Mouse (Mus musculus): Measurements from ENCODE around the gene Dcst1. TPM values are rescaled to one million over a fixed set of nuclear protein-coding genes. Genes with fewer than 3 reads are reported as not detected.

The Dcst1 gene
- polyA plus RNA-seq, 2 experiments from 2014 or later: 0.59 to 1.1 TPM

DNA sequence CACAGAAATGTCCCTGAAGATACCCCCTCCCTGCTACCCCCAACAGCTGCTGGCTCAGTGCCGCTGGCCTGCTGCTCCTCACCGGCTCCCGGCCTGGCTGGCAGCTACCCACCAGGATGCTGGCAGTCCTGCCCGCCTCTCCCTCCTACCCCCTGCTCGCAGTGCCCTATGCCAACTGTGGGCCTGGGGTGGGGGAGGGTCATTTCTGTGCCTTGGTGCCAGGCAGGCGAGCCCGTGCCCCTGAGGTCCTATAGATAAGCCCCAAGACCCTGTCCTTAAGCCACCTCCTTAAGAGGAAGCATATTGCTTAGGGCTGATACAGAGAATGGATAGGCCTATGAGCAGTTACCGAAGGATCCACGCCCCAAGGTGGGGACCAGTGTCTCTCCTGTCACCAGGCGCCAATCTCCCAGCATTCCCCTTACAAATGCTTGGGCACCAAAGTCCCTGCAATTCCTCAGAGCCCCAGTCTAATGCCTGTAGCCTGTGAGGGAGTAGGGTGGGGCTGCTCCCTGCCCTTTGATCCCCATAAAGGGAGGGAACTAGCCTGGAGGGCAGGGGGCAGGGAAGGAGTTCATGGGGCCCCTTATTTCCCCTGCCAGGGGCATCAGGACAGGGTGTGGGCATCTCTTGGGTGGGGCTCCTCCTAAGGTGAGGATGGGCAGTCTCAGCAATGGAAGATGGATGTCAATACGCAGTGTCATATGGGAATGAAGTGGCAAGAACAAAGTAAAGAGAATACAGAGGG is 23.3 kb upstream of the Dcst1 start:
- no peak for ATAC-seq

DNA sequence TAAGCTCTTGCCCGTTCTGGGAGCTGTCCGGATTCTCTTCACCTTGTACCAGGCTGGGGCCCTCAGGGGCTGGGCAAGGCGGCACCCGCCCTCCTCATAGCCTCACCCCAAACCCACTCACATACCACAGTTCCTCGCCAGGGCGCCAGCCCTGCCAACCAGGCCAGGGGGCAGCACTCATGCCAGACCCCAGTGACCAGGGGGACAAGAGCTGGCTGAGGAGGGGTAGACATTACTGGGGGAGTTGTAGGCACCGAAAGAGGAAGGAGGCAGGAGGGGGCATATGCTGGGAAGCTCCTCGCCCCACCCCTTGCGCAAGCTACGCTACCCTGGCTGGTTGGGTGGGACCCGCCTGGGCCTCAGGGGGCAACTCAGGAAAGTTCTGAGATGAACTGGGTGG is 22.6 kb upstream of the Dcst1 start:
- no peak for ATAC-seq

DNA sequence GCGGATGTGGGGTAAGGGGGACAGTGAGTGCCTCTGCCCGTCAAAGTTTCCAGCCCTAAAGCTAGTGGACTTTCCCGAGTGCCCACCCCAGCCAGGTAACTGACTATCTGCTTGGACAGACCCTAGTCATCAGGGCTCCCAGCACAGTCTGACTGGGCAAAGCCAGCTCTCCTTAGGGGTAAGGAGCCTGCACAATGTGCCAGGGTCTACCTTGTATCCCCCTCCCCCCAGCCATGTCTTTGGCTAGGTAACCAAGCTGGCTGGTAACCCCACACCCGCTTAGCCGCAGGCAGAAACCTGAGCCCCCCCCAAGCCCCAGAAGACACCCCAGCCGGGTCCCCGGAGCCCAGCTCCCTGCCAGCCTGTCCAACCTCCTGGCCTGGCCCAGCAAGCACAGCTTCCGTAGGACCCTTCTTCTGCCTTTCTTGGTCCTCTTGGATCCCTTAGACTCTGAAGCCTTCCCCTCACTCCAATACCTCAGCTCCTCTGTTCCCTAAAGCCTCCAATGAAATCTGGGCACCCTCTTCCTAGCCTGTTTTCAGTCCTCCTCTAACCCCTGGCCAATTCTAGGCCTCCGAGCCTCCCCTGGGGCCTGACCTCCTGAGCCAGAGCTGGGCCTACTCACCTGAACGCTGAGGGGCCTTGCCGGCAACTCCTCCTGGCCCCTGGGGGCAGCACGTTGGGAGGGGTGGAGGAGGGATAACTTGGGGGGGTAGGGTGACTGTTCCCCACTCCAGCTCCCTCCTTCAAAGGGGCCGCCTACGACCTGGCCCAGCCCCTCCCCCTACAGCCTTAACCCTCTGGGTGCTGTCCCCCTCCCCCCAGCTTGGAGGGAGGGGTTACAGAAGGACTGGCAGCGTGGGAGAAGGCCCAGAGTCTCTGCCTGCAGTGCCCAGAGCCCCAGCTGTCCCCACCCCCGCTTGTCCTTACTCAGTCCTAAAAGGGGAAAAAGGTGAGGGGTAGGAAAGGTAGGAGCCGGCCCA is 21.7 kb upstream of the Dcst1 start:
- peak; percentile 7 for ATAC-seq

DNA sequence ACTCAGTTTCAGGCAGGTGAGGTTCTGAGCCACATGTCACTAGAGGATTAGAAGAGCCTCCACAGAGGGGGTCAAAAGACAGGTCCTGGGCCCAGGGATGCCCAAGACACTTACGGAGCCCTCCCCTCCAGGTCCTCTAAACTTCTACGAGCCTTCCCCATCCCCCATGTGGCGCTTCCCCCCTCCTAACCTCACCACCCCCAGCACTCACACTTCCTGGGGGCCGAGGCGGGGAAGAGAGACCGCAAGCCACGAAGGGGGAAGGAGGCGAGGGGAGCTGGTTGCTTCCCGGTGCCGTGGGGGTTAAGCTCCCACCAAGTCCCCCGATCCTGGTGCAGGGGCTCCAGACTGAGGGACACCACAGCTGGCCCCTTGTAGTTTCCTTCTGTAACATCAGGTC is 20.4 kb upstream of the Dcst1 start:
- no peak for ATAC-seq

DNA sequence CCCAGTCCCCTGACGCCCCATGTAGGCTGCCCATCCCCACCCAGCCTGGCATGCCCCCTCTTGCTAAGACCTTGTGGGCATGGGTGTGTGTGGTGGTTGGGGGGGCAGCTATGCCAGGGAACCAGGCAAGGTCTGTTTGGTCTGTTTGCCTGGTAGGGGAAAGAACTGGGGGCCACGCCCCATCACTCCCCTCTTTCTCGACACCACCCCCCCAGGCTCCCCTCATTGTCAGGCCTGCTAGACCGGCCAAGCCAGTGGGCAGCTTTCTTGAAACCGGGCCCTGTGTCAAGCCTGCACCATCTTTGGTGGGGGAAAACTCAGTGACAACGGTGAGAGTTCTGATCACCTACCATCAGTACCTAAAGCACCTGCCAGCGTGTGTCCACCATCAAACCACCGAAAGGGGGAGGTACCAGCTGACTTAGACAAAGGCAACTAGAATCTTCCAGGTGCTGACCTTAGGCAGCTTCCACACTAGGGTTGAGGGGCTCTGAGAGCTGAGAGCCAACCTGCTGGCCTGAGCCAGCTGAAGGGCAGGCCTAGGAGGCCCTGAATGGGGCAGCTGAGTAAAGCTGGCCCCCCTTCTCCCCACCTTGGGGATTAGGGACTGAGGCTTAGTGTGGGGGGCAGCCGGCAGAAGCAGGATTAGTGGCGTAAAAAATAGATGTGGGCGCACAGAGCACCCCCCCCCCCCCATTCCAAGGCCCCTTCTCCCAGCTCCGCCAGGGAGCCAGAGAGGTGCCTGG is 19.5 kb upstream of the Dcst1 start:
- ATAC-seq: no peak

DNA sequence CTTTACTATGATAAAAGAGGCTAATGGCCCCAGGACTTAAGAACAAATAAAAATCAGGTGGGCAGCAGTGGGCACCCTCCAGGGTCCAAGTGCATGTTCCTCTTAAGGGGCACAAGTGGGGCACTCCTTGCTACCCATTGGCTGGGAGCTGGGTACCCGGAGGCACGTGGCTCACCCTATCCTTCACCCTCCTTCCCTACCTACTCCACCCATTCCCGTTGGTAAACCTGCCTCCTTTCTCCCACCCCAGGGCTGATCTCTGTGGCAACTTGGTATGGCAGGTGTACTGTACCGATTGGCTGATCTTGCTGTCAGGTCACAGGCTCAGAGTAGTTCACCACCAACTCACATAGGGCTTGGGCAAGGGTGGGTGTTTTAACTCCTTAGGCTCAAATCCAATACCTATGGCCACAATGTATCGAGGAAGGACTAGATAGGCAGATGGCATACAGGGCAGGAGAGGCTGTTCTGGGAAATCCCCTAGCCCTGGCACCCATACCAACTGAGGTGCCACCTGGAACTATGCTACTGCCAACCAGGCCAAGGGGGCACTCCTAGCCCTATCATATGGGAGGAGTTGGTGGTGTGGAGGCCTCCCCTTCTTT is 18.7 kb upstream of the Dcst1 start:
- no peak for ATAC-seq

DNA sequence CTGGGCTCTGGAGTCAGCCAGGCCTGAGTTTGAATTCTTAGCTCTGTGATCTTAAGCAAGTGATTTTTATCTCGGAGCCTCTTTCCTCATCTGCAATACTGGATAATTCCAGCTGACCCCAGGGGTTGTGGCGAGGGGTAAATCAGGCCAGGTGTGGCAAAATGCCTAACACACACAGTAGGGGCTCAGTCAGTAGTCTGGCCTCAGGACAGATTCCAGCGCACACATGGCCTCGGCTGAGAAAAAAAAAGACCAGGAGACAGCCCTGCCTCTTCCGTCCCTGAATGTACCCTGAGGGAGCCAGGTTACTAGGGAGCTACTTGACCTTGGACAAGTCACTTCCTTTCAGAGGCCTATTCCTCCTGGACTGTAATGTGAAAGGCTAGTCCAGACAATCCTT is 17.9 kb upstream of the Dcst1 start:
- ATAC-seq: no peak

DNA sequence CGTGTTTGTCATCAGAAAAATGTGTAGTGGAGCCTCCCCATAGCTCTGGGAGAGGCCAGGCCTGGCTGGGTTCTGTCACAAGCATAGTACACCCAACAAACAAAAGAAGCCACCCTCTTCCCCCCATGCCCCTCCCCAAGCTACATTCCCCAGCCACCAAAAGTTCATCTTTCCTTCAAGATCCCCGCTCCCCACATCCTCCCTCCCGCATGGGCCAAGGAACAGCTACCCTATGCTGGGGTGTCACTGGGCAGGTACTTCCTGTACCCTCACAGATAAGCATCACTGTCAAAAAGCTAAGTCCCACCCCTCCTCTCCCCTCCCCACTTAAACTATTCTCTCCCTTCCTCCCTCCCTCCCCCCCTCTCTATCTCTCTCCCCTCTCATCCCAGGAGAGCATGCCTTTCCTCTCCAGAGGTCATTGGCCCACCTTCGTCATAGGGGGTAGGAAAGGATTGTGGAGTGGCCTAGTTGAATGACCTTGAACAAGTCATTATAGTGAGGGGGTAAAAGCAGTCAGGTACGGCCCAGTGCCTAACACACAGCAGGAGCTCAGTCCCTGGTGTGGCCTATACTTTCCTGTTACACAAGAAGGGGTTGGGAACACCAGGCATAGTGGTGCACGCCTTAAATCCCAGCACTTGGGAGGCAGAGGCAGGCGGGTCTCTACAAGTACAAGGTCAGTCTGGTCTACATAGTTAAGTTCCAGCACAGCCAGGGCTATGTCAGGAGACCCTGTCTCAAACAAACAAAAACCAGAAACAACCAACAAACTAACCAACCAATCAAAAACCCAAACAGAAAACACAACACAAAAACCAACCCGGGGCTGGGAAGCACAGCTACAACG is 17.2 kb upstream of the Dcst1 start:
- ATAC-seq: peak; percentile 57

DNA sequence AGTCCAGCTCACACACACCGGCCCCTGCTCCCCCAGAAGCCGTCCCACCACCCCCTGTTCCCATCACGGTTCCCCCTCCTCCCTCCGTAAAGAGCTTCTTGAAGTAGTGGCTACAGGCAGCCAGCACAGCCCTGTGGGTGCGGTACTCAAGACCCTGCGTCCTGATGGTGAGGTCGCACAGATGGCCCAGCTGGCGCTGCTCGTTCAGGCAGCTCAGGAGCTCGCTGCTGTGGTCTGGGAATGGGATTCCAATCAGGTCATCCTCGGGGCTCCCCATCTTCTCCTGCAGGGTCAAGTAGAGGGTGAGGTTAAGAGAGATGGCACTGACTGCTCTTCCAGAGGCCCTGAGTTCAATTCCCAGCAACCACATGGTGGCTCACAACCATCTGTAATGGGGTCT is 16.2 kb upstream of the Dcst1 start:
- ATAC-seq: no peak

DNA sequence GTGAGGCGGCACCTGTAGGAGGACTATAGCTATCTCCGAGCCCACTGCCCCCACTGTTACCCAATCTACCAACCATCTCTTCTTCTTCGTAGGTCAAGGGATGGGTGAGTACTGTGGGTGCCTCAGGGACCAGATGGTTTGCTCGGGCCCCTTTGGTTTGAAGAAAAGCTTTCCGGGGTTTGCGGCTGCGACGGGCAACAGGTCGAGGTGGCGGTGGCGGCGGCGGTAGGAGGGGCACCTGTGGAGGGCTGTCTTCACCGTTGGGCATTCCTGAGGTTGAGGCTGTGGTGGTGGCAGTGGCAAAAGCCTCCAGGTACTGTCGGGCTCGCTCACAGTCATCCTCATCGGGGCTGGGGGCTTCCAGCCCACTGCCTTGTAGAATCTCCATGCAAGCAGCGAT is 15.7 kb upstream of the Dcst1 start:
- ATAC-seq: no peak

DNA sequence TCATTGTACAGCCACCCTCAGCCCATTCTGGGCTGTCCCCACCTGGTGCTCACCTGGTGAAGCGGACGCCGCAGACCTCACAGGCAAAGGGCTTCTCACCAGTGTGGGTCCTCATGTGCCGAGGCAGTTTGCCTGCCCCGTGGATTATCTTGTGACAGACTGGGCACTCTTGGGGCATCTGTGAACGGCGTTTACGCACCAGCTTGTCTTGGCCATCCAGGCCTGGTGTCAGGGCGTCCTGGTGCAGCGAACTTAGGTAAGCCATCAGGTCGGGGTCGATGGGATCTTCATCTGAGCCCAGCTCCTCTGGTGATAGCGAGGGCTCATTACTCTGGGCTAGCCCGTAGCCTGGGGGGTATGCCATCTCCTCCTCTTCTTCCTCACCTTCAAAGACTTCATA is 15.2 kb upstream of the Dcst1 start:
- ATAC-seq: no peak

DNA sequence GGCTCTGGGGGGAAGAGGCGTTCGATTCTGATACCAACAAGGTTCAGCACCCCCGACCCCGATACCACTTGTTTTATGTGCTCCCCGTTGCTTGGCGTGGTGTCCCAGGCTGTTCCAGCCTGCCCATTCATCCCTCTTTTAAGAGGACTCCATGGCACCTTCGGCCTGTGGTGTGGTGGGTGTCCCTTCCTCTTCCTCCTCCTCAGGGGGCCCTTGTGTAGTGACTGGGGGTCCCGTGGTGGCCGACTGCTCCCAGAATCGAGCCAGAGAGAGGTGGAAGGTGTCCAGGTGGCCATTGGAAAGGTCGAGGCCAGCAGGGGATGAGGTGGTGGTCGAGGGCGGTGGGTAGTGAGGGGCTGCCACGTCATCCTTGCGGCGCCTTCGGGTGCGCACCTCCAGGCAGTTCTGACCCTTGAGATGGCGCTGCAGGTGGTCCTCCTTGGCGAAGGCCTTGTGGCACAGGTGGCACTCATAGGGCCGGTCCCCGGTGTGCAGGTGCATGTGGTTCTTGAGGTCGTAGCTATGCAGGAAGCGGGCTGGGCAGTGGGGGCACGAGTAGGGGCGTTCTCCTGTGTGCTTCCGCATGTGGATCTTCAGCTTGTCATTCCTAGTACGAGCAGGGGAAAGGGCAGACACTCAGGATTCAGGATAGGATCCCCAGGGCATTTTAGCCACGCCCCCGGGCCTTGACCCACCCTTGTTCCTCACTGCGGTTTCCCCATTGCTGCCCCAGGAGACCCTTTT is 14.5 kb upstream of the Dcst1 start:
- no peak for ATAC-seq

DNA sequence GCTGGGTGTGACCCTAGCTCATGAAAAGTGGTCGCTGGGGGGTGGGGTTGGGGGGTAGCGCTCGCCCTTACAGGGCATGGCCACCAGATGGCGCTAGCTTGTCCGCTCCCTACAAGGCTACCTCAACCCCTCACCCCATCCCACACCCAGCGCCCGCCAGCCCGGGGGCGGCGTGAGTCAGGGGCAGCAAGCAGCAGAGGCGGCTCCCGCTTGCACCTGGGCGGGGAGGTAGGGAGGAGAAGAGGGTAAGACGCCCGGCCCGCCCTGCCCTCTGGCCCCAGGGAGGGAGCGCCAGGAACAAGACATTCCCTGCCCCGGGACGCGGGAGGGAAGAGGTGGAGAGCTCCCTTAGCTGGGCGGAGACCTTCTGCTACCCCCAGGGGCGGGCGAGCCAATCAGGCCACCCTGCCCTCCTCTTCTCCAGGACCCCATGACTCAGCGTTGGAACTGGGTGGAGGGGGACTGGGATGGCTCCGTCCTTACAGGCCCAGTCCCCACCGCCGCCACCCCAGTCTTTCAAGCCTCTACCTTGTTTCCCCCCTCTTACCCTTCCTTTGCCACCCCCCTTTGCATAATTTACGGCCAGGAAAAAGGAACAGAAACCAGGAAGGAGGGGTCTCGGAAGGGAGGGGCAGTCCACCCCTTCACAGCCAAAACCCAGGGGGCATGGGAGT is 13.5 kb upstream of the Dcst1 start:
- ATAC-seq: peak; percentile 43

DNA sequence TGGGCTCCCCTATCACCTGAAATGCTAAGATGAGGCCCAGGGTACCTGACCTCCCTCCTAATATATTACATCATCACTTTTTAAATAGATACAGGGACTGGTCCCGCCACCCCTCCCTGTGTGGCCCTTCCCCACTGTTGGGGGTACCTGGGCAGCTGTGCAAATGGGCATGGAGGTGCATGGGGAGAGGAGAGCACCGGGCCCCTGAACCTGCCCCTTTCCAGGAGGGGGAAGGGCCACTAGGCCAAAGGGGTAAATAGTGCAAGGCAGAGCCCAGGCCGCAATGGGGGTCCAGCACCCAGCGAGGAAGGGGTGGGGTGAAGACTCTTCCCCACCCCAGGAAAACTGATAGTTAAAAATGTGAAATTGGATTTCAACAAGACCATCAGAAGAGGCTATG is 12.8 kb upstream of the Dcst1 start:
- ATAC-seq: no peak

DNA sequence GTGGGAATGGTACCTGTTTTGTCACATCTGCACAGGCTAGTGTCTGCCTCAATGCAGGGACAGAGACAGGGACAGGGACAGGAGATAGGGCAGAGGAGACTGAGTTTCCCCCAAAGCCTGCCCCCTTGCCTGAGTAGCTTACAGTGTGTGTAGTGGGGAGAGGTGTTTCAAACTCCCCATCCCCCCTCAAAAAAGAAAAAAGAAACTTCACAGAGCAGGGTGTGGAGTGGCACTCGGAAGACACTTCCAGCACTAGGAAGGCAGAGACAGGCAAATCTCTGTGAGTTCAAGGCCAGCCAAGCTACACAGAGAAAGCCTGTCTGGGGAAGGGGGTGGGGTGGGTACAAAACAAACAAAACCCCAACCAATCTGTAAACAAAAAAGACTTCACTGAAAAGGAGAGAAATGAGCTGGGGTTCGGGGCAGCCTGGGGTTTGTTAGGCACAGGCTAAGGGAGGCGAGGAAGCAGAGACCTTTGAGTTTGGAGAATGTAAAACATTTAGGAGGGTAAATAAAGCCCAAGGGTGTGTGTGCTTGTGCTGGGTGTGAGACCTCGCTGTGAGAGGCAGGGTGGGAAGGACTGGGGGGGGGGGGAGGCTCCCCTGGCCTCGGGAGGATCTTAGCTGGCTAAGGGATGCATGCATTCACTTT is 8.7 kb upstream of the Dcst1 start:
- ATAC-seq: no peak

DNA sequence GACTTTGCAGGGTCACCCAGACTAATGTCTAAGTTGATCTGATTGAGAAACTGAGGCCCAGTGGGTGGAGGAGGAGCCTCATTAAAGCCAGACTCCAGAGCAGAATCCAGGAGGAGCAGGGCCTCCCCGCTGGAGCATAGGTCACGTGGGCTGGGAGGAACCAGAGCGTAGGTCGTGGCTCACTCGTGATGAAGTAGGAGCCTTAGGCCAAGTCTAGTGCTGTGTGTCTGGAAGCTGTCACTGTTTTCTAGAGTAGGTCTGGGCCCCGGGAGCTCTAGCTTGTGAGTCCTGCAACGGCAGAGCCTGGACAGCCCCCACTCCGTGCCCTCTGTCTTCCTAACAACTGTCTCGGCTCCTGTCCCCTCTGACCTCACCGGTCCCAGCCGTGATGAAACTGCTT is 2.3 kb upstream of the Dcst1 start:
- ATAC-seq: no peak

DNA sequence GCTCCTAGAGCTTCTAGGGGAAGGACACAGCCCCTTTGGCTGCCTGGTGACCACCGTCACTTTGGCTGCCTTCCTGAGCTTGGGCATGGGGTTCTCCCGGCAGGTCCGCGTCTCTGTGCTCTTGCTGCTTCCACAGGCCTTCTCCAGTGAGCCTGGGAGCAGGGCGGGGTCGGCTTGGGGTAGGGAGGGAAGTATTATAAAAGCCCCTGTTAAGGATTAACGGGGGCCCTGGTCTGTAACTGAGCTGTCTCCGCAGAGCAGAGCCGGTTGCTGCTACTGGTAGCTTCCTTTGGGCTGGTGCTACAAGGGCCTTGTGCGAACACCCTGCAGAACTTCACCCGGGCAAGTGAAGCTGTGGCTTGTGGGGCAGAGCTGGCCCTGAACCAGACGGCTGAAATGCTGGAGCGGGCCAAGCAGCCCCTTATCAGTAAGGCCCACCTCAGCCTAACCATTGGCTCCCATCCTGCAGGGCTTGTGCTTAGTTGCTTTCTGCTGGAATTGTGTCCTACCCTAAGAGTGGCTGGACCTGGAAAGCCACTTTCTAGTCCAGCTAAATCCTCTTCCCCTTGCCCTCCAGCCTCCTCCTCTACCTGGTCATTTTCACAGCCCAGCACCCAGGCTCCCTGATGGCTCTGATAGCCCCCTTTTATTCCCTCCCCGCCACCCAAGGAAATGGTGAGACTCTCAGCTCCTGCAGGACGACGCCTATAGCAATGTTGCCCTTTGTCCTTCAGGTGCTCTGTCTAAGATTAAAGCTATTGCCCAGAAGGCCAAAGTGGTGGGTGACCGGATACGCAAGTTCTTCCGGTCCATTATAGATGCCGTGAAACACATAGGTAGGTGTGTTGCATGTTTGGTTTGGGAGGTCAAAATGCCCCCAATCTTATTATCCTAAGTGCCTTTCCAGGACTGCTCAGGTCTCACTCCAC is 697 bp upstream of the Dcst1 start:
- ATAC-seq: no peak

DNA sequence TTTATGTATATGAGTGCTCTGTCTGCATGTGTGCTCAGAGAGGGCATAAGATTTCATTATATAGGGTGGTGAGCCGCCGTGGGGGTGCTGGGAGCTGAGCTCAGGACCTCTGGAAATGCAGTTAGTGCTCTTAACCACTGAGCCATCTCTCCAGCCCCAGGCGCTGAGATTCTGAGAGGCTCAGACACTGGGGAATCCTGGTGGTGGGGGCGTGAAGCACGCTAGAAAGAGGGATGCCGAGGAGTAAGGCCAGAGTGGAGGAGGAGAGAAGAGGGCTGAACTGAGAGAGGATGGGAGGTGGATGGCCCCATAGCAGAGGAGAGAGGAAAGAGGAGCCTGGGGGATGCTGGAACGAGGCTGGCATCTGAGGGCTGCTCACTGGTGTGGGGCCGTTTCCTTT is 422 bp downstream of the Dcst1 start:
- ATAC-seq: no peak

DNA sequence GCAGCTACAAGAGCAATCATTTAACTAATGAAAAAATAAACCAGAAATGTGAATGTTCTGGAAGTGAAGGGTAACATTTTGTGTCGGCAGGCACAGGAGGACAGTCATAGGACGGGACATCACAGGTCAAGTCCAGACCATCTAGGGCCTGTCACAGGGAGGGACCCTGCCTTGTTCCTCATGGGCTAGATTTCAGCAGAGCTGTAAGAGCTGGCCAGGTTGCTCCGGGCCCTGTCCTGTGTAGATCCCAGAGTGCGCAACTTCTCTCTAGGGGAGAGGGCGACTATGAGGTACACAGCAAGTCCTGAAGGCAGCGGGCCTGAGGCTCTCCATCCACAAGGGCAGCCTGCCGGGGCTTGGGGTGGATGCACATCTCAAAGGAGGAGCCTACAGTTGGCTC is 3.4 kb downstream of the Dcst1 start, which contains the start of gene Dcst2:
Gene Dcst2, plus strand, starts transcription at position 301 of the 400 bp plus-strand sequence.
- ATAC-seq: no peak
